Mouse (Mus musculus): ENCODE results near the gene Pfdn6. TPM values are rescaled to one million over a fixed set of nuclear protein-coding genes. Genes with fewer than 3 reads are reported as not detected.

Pfdn6 gene
- polyA plus RNA-seq, 1 experiment, result 54.1 TPM

DNA sequence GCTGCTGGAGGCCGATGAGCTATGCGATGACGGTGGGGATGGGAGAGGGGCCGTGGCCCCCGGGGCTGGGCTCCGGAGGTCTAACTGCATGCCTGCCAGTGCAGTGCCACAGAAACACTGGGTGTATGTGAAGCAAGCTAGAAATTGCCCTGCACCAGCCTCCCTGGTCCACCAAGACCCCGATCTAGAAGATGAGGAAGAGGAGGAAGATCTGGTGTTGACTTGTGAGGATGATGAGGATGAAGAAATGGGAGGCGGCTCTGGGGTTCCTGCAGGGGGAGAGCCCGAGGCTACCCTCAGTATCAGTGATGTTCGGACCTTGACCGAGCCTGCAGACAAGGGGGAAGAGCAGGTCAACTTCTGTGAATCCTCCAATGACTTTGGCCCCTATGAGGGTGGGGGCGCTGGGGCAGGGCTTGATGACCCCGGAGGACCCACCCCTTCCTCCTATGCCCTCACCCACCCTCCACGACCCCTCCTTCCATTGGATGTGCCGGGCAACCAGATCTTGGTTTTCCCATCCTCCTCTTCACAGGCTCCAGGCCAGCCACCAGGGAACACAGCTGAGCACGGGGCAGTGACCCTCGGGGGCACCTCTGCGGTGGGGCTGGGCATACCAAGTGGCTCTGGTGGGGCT is 22.4 kb downstream of the Pfdn6 start:
- TF ChIP-seq CTCF (IDR thresholded peaks at IDR 0.05; ENCODE audit: low read depth, low read length), result no peak
- no peak for TF ChIP-seq POLR2A (IDR thresholded peaks at IDR 0.05; ENCODE audit: borderline replicate concordance, low read depth, low read length)
- Histone ChIP-seq H3K4me1 (ENCODE audit: control insufficient read depth, insufficient read depth, low read length) (peaks cover 7% of the 10 kb centered on the region), H3K4me3 (ENCODE audit: insufficient read depth, low read length) (no peak overlapping the region), H3K27ac (ENCODE audit: insufficient read depth, low read depth, low read length) (no peak overlapping the region)

DNA sequence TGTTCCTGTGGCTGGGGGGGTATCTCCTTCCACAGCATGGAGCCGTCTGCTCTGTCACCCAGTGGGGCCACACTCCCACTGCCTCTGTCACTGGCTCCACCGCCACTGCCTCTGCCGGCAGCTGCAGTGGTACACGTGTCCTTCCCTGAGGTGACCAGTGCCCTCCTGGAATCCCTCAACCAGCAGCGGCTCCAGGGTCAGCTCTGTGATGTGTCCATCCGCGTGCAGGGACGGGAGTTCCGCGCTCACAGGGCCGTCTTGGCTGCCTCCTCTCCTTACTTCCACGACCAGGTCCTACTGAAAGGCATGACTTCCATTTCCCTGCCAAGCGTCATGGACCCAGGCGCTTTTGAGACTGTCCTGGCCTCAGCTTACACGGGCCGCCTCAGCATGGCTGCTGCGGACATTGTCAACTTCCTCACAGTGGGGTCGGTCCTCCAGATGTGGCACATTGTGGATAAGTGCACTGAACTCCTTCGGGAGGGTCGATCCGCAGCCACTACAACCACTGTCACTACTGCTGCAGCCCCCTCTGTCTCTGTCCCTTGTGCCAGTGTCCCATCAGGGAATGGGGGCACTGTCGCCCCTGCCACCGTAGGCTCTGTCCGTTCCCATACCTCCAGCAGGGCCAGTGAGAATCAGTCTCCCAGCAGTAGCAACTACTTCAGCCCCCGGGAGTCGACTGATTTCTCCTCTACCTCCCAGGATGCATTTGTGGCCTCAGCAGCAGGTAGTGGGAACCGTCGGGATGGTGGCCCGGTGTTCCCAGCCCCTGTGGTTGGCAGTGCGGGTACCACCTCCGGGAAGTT is 23.1 kb downstream of the Pfdn6 start:
- Histone ChIP-seq H3K4me3 (ENCODE audit: insufficient read depth, low read length) (peak overlapping the region; percentile 75), H3K27ac (ENCODE audit: insufficient read depth, low read depth, low read length) (no peak overlapping the region), H3K4me1 (ENCODE audit: control insufficient read depth, insufficient read depth, low read length) (peaks cover 7% of the 10 kb centered on the region)
- no peak for TF ChIP-seq CTCF (IDR thresholded peaks at IDR 0.05; ENCODE audit: low read depth, low read length)
- no peak for TF ChIP-seq POLR2A (IDR thresholded peaks at IDR 0.05; ENCODE audit: borderline replicate concordance, low read depth, low read length)

DNA sequence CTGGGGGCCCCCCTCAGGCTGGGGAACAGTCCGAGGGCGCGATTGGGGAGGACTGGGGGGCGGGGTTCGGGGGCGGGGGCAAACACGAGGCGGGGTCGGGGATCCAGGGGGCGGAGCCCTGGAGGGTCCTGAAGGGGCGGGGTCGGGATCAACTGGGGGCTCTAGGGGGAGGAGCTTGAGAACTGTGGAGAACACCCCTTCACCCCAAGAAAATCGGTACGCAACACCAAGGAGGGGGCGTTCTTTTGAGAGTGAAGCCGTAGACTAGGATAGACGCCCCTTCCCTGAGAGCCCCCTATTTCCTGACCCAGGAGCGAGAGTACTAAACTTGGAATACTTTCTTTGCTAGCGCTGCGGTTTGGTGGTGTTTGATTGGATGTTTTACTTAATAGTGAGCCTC is 23.8 kb downstream of the Pfdn6 start:
- Histone ChIP-seq H3K27ac (ENCODE audit: insufficient read depth, low read depth, low read length) (peak overlapping the region; percentile 18; the same call in 1 of the 2 replicates), H3K4me1 (ENCODE audit: control insufficient read depth, insufficient read depth, low read length) (peaks cover 7% of the 10 kb centered on the region), H3K4me3 (ENCODE audit: insufficient read depth, low read length) (peak overlapping the region; percentile 75)
- TF ChIP-seq CTCF (IDR thresholded peaks at IDR 0.05; ENCODE audit: low read depth, low read length), result no peak
- TF ChIP-seq POLR2A (IDR thresholded peaks at IDR 0.05; ENCODE audit: borderline replicate concordance, low read depth, low read length), result no peak

DNA sequence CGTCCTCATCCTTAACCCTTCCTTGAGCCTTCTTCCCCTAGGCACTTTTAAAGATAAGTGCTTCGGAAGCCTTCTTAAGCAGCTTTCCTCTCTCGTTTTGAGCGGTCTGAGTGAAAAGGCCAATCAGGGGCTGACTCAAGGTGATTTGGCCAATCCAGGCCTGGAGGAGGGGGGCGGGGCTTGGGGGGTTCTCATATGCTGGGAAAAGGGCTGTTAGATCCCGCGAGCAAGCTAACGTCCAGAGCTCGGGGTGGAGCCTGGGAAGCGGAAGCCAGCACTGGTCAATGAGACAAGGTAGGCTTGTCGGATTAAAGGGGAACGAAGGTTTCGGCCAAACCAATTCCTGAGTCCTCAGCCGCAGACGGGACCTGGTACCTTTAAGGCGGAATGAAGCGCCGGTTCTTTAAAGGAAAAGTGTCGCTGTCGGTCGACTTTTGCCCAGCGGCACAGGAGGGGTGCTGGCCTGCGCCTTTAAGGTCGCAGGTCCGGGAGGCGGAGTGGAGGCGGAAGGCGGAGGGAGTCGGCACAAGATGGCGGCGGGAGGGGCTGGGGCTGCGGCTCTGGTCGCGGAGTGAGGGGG is 24.4 kb downstream of the Pfdn6 start, which contains the start of the genes Tapbp and Zbtb22:
Gene Tapbp, plus strand, starts transcription at position 229 of the 580 bp plus-strand sequence.
Gene Zbtb22, plus strand, starts transcription at position 234 of the 580 bp plus-strand sequence.
- Histone ChIP-seq H3K27ac (ENCODE audit: insufficient read depth, low read depth, low read length) (peak within 1 kb of the TSS; percentile 28), H3K4me3 (ENCODE audit: insufficient read depth, low read length) (peak within 1 kb of the TSS; percentile 75), H3K4me1 (ENCODE audit: control insufficient read depth, insufficient read depth, low read length) (peaks cover 7% of the 10 kb centered on the region)
- TF ChIP-seq POLR2A (IDR thresholded peaks at IDR 0.05; ENCODE audit: borderline replicate concordance, low read depth, low read length) (no peak), CTCF (IDR thresholded peaks at IDR 0.05; ENCODE audit: low read depth, low read length) (no peak)

DNA sequence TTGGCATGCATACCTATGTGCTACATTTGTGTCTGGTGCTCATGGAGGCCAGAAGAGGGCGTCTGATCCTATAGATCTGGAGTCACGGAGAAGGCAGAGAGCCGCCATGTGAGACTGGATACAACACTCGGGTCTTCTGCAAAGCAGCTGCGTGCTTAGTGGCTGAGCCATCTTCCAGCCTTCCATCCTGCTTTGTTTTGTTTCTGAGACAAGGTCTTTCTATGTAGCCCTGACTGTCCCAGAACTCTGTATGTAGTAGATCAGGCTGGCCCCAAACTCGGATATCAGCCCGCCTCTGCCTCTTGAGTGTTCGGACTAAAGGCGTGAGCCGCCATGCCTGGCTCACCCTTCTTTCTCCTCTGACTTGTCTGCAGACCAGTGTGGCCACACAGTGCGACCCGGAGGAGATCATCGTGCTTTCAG is 25.2 kb downstream of the Pfdn6 start:
- Histone ChIP-seq H3K27ac (ENCODE audit: insufficient read depth, low read depth, low read length) (no peak overlapping the region), H3K4me3 (ENCODE audit: insufficient read depth, low read length) (no peak overlapping the region; the same call in 1 of the 2 replicates), H3K4me1 (ENCODE audit: control insufficient read depth, insufficient read depth, low read length) (peaks cover 11% of the 10 kb centered on the region)
- TF ChIP-seq POLR2A (IDR thresholded peaks at IDR 0.05; ENCODE audit: borderline replicate concordance, low read depth, low read length), result no peak
- 0 out of 2 replicates have a peak, but pooled peaks have one; percentile 10 for TF ChIP-seq CTCF (IDR thresholded peaks at IDR 0.05; ENCODE audit: low read depth, low read length)

DNA sequence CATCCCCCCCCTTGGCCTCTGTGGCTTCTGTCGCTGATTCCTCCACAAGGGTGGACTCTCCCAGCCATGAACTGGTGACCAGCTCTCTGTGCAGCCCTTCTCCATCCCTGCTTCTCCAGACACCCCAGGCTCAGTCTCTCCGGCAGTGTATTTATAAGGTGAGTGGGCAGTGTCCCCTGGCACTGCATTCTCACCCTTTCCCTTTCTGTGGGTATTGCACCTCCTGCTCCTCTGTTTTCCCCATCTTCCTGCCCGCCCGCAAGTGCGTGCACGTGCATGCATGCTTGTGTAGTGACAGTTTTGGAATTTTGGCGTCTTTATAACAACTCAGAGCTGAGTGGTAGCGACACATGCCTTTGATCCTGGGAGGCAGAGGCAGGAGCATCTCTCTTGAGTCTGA is 26.2 kb downstream of the Pfdn6 start:
- H3K27ac ChIP-seq (ENCODE audit: insufficient read depth, low read depth, low read length), result no peak overlapping the region
- peaks cover 9% of the 10 kb centered on the region for H3K4me1 ChIP-seq (ENCODE audit: control insufficient read depth, insufficient read depth, low read length)
- no peak overlapping the region for H3K4me3 ChIP-seq (ENCODE audit: insufficient read depth, low read length)
- no peak for TF ChIP-seq POLR2A (IDR thresholded peaks at IDR 0.05; ENCODE audit: borderline replicate concordance, low read depth, low read length)
- no peak for TF ChIP-seq CTCF (IDR thresholded peaks at IDR 0.05; ENCODE audit: low read depth, low read length)

DNA sequence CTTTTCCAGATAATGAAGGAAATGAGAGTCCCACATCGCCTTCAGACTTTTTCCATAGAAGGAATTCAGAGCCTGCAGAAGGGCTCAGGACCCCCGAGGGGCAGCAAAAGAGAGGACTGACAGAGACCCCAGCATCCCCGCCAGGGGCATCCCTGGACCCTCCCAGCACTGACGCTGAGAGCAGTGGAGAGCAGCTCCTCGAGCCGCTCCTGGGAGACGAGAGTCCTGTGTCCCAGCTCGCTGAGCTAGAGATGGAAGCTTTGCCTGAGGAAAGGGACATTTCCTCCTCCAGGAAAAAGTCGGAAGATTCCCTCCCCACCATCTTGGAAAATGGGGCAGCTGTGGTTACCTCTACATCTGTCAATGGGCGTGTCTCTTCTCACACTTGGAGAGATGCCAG is 26.9 kb downstream of the Pfdn6 start:
- TF ChIP-seq POLR2A (IDR thresholded peaks at IDR 0.05; ENCODE audit: borderline replicate concordance, low read depth, low read length) (no peak), CTCF (IDR thresholded peaks at IDR 0.05; ENCODE audit: low read depth, low read length) (no peak)
- H3K4me1 ChIP-seq (ENCODE audit: control insufficient read depth, insufficient read depth, low read length), result peaks cover 6% of the 10 kb centered on the region
- H3K4me3 ChIP-seq (ENCODE audit: insufficient read depth, low read length), result no peak overlapping the region
- no peak overlapping the region for H3K27ac ChIP-seq (ENCODE audit: insufficient read depth, low read depth, low read length)

DNA sequence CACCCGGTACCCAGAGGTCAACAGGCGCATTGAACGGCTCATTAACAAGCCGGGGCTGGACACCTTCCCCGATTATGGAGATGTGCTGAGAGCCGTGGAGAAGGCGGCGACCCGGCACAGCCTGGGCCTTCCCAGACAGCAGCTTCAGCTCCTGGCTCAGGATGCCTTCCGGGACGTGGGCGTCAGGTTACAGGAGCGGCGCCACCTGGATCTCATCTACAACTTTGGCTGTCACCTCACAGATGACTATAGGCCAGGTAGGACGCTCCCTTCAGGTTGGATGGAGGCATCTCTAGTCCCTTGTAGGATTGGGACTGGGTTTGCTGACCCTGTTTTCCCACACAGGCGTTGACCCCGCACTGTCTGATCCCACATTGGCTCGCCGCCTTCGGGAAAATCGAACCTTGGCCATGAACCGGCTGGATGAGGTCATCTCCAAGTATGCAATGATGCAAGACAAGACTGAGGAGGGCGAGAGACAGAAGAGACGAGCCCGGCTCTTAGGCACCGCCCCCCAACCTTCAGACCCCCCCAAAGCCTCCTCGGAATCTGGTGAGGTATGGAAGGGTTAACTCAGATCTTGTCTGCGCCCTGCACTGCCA is 28.2 kb downstream of the Pfdn6 start:
- H3K27ac ChIP-seq (ENCODE audit: insufficient read depth, low read depth, low read length), result no peak overlapping the region
- H3K4me3 ChIP-seq (ENCODE audit: insufficient read depth, low read length), result no peak overlapping the region
- TF ChIP-seq POLR2A (IDR thresholded peaks at IDR 0.05; ENCODE audit: borderline replicate concordance, low read depth, low read length), result no peak
- TF ChIP-seq CTCF (IDR thresholded peaks at IDR 0.05; ENCODE audit: low read depth, low read length), result no peak
- H3K4me1 ChIP-seq (ENCODE audit: control insufficient read depth, insufficient read depth, low read length), result peaks cover 8% of the 10 kb centered on the region

DNA sequence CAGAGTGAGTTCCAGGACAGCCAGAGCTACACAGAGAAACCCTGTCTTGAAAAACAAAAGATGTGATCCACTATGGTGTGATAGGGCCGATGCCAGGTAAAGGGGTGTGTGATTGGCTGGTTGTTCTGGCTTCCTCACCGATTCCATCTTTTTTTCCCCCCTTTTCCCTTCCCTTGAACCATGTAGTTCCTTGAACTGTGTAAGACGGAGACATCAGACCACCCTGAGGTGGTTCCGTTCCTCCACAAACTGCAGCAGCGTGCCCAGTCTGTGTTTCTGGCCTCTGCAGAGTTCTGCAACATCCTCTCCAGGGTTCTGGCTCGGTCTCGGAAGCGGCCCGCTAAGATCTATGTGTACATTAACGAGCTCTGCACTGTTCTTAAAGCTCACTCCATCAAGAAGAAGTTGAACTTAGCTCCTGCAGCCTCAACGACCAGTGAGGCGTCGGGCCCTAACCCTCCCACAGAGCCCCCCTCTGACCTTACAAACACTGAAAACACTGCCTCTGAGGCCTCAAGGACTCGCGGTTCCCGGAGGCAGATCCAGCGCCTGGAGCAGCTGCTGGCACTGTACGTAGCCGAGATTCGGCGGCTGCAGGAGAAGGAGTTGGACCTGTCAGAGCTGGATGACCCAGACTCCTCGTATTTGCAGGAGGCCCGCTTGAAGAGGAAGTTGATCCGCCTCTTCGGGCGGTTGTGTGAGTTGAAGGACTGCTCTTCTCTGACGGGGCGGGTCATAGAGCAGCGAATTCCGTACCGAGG is 28.9 kb downstream of the Pfdn6 start:
- H3K4me1 ChIP-seq (ENCODE audit: control insufficient read depth, insufficient read depth, low read length), result peaks cover 8% of the 10 kb centered on the region
- H3K4me3 ChIP-seq (ENCODE audit: insufficient read depth, low read length), result no peak overlapping the region
- H3K27ac ChIP-seq (ENCODE audit: insufficient read depth, low read depth, low read length), result no peak overlapping the region
- TF ChIP-seq CTCF (IDR thresholded peaks at IDR 0.05; ENCODE audit: low read depth, low read length) (no peak), POLR2A (IDR thresholded peaks at IDR 0.05; ENCODE audit: borderline replicate concordance, low read depth, low read length) (no peak)
